Mouse (Mus musculus): Measurements from ENCODE around the gene Mroh3.

DNA sequence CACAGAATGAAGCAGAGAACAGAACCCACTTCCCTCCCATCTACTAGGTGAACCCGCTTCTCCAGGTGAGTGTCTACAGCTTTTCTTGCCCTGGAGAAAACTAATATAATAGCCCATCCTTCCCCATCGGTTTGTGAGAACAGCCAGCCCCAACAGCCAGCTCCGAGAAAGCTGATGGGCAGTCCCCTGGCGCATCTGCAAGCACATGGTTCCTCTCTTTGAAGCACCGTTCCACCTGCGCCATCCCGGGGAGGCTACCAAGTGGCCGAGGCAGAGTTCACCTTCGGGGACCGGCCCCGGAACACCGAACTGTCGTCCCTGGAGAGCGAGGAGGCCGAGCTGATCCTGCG lies 46.9 kb upstream of the Mroh3 start:
- TF ChIP-seq POLR2A (IDR thresholded peaks at IDR 0.05; ENCODE audit: low read depth, low read length) (no peak), CTCF (IDR thresholded peaks at IDR 0.05; ENCODE audit: extremely low read depth, insufficient read length, insufficient replicate concordance, low read depth, low read length) (no peak)
